Mouse (Mus musculus) E14TG2a.4 (cell line): ENCODE measurements around the gene Stx8.

ENCODE experiments used
- CTCF ChIP-seq: conservative IDR thresholded peaks from 2 replicates; pipeline ENCODE4 v1.5.1; 2014; ENCODE audit warnings: low read length
- POU5F1 ChIP-seq: IDR thresholded peaks from 2 replicates; pipeline ENCODE4 v1.6.1; 2014; ENCODE audit warnings: low read length, borderline replicate concordance

DNA sequence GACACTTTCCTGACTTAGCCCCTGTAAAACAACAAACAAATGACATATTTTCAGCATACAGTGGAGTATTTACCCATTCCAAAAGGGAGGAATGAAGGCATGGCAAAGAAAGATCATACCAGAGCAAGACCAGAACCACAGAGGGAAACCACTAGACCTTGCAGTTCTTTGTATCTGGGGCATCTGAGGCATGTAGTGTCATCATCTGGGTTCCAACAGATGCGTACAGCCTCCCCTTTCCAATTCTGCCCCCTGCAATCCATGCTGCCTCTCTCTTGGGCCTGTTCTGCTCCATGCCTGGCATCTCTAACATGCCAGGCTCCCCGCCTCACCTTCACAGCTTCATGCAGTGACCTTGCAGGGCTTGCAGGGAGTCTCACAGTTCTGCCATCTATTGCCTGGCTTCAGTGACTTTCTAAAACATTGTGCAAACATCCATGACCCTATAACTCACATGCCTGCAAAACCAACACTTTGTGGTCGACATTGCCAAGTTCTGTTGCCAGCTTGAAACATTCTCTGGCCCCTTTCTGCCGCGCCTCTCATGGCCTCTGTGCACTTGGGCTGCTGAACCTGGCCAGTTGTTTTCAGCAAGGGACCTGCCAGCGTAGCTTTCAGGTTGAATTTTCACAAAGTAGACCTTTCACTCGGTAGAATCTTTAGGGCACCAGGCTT lies 206.1 kb downstream of the Stx8 start:
- TF ChIP-seq CTCF (no peak), POU5F1 (no peak)
